Mouse (Mus musculus) kidney, adult 2 months (tissue): ENCODE results near the gene Ddx23.

Experiments
- CTCF ChIP-seq: fragments of 200-500 bp; conservative IDR thresholded peaks from 2 replicates; pipeline ENCODE4 v1.5.1; 2011; ENCODE audit warnings: low read depth, mild to moderate bottlenecking, control low read depth, low read length, moderate library complexity, mixed read lengths; ENCODE audit not compliant: insufficient read depth, insufficient read length
- POLR2A ChIP-seq: fragments of 200-500 bp; IDR thresholded peaks from one replicate; pipeline ENCODE4 v1.6.1; 2011; ENCODE audit warnings: low read depth, low read length, control low read depth

DNA sequence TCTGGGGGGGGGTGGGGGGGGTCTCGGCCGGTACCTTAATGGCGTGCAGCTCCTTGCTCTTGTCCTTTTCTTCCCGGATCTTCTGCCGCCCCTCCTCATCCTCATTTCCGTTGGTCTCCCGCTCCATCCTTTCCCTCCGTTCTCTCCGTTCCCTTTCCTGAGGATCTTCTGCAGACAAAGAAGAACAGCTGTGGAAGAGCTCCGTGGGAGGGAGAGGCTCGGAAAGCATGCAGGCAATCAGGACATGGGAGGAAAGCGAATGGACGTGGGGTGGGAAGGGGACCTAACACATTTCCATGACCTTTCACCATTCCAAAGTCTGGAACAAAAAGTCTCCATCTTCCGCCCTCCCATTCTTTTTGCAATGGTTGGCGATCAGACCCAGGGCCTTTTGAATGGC is 11.3 kb downstream of the Ddx23 start:
- no peak for TF ChIP-seq POLR2A
- TF ChIP-seq CTCF: no peak
